Mouse (Mus musculus) retina, postnatal 7 days (tissue): Measurements from ENCODE around the gene Ppp1r10.
A peak's percentile ranks its signal among the peaks of the same experiment; 100 is the strongest.

Experiments
- DNase-seq: peaks from one replicate; pipeline ENCODE4 v3.0.0-alpha.2; 2012; ENCODE audit warnings: low read depth, low spot score

Ppp1r10 gene

DNA sequence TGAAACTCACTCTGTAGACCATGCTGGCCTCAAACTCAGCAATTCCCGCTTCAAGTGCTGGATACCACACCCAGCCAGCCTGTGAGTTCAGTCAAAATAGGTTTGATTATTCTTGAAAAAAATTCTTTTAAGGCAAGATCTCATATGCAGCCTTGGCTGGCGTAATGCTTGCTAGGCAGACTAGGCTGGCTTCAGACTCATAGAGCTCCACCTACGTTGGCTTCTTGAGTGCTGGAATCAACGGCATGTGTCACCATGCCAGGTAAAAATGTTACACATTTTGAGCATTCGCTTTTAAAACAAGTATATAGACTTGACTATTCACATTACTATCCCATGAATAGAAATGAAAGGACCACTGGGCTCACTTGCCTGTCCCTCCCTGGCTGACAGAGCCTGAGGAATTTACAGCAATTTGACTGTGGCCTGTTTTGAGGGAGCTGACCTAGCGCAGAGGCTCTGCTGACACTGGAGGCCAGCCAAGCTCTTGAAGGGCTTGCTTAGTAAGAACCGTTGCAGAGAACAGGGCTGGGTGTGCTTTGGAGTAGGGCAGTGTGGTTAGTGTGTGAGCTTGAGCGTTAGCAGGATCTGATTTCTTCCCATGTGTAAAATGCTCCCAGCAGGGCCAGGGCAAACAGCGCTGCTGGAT is 12.8 kb upstream of the Ppp1r10 start:
- no peak for DNase-seq

- no peak for DNase-seq
Observed at GRCm38 (mm10) chr17:35903992-35904355, 12.3 kb upstream of the Ppp1r10 start.

DNA sequence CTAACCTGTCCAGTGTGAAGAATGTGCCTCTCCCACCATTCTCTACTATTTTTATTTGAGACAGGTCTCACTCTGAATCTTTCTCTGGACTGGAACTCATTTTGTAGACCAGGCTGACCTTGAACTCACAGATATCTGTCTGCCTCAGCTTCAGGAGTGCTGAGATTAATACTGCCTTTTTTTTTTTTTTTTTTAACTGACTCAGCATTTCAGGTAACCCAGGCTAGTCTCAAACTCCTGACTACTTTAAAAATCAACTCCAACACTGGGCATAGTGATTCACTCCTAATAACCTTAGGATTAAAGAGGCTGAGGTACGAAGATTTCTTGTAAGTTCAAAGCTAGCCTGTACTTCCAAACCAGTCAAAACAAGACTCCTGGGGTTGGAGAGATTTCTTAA is 10.6 kb upstream of the Ppp1r10 start:
- no peak for DNase-seq

GRCm38 (mm10) chr17:35907609-35908008 is 8.6 kb upstream of the Ppp1r10 start:
- no peak for DNase-seq

GRCm38 (mm10) chr17:35909186-35909918 is 6.9 kb upstream of the Ppp1r10 start:
- no peak for DNase-seq

GRCm38 (mm10) chr17:35909919-35910369 is 6.3 kb upstream of the Ppp1r10 start, which contains the start of gene Atat1:
Atat1 (minus strand) TSS chr17:35910075.
- DNase-seq = peak; percentile 89

GRCm38 (mm10) chr17:35914975-35915374 is 1.3 kb upstream of the Ppp1r10 start:
- DNase-seq = no peak

DNA sequence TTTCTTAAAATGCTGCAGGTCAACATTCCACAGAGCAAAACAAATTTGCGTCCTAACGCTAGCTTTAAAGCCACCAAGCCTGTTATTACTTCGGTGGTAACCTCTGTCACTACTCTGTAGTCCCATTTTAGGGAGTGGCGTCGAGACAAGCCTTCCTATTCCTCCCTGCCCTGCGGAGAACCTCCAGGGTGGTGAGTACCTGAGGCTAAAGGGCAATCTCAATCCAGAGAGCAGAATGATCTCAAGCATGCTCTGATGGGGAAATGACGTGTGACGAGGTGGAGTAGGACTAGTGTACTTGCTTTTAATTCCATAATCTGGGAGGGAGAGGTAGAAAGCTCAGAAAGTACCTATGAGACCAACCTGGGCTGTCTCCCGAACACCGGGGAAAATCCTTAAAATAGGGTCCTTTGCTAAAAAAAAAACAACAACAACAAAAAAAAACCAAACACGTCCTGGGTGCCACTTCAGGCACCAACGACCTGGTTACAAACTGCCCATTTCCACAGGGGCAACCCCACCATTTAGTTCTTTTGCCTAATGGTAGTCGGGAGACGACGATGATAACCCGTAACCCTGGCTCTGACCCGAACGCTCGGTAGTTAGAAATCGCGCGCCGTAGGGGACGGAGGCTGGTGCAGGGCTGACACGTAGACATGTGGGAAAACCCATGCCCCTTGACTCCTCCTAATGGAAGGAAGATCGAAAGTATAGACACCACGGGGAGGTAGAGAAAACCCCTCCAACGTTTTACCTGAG is 517 bp upstream of the Ppp1r10 start:
- DNase-seq = no peak

DNA sequence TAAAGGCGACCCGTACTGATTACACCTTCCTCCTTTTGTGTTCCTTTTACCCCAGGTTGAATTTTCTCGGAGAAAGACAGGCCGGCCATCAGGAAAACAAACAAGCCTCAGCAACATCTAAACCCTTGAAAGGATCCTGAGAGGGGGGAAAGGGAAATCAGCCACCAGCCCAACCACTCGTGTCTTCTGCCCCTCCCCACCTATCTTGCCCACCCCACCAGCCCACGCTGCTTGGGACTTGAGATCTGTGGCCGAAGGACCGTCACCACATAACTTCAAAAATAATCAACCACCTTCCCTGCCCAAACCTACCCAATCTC is 869 bp downstream of the Ppp1r10 start:
- no peak for DNase-seq

DNA sequence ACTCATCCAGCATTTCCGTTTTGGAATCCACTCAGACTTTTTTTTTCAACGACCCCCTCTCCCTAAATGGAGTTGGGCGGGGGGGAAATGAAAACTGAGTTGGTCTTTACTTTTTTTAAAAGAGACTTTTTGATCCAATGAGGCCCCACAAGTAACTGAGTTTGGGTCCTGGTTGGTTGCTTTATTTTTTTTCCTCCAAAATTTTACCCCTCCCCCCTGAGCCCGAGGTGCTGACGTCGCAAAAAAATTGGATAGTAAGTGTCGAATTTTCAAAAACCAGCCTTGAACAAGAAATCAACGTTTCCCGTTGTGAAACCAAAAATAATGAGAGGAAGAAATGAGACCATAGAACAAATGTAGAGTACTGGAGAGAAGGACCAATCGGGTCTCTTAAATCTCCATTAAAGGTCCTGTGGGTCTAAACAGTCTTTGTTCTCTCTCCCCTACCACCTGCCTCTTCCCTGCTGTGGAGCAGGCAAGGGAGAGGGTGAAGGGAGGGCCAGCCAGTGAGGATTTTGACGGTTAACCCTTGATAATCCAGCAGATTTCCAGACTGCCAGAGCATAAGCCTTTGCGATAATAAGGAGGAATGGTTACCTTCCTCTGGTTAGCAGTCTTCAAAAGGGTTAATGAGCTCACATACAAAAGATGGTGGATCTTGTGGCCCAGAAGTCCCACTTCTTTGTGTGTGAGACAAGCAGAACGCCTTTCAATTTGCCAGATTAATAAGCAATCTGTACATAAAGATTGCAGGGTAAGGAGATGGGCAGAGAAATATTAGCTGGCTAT is 1.4 kb downstream of the Ppp1r10 start:
- DNase-seq = peak; percentile 81

- peak; percentile 41 for DNase-seq
Observed at GRCm38 (mm10) chr17:35918276-35919059, 2.2 kb downstream of the Ppp1r10 start.

DNA sequence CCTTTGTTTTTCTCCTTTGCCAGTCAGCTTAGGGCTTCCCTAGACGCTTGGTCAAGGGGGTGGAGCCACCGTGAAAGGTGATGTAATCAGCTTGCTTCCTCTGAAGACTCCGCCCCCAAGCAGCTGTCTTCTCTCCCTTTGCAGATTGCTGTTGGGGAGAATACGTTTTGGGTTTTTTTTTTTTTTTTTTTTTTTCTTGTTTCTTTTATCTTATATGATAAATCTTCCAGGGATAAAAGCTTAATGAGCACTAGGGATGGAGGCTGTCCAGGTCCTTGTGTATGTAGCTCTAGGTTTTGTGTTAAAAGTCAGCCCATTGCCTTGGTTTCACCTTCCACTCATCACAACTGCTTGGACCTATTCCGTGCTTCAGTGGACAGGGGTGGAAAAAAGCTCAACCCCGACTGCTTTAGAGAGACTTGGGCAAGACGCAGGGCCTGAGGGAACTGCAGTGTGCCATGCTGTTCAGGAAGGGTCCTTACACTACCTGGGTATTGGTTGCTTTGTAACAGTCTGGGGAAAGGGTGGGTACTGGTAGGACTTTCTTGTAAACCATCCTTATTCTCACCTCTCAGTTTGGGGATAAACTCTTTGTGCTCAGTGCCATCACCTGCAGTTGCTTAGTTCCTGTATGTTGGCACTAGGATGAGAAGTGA is 3.0 kb downstream of the Ppp1r10 start:
- peak; percentile 94 for DNase-seq

- no peak for DNase-seq
Observed at GRCm38 (mm10) chr17:35919864-35920301, 3.6 kb downstream of the Ppp1r10 start.

GRCm38 (mm10) chr17:35920384-35920783 is 4.2 kb downstream of the Ppp1r10 start:
- no peak for DNase-seq

GRCm38 (mm10) chr17:35920862-35921562 is 4.8 kb downstream of the Ppp1r10 start:
- DNase-seq = no peak

GRCm38 (mm10) chr17:35921710-35922109 is 5.5 kb downstream of the Ppp1r10 start:
- DNase-seq = no peak

DNA sequence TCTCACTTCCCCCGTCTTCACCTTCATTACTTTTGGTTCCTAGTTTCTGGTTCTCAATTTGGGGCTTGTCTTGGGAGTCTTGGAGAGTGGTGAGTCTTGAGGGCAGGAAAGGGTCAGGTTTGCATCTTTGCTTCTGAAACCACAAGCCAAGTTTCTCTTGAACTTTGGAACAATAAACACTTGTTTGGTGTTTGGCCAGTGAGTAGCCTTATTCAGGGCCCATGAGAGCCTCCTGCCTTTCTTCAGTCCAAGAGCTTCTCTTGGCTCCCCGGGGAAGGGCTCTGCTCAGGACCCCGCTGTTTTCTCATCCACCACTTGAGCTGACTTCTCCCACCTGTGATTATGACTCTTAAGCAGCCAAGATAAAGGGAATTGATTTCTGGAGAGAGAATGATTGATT is 6.3 kb downstream of the Ppp1r10 start:
- DNase-seq = no peak

- DNase-seq = no peak
Observed at GRCm38 (mm10) chr17:35923281-35923680, 7.0 kb downstream of the Ppp1r10 start.

GRCm38 (mm10) chr17:35927471-35927870 is 11.2 kb downstream of the Ppp1r10 start:
- DNase-seq = no peak

GRCm38 (mm10) chr17:35929534-35929933 is 13.3 kb downstream of the Ppp1r10 start:
- DNase-seq = no peak
